Mouse (Mus musculus): ENCODE results near the gene Swi5. TPM values are rescaled to one million over a fixed set of nuclear protein-coding genes. Genes with fewer than 3 reads are reported as not detected.

The Swi5 gene
- polyA plus RNA-seq, 1 experiment from 2014 or later: 531 TPM

DNA sequence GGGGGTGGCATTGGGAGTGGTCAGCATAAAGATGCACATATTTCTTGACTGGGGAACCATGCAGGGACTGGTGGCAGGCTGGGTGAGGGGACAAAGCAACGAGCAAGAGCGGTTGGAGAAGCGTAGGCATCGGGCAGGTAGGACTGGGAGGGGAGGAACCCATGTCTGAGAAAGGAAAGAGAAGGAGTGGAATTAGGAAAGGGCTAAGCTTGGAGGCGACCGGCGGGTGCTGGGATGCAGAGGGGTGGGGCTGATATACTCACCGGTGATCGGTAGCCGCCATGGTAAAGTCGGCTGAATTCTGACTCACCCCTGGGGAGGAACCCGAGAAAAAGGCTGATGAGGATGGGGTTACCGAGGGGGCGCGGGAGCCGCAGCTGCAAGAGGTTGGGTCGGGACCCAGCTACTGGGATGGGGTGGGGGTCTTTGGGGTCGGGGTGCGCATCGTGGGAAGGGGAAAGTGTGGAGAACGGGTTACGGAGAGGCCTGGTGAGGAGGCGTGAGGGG is 488 bp downstream of the Swi5 start, which contains the start of gene Golga2:
Gene Golga2 (plus strand): TSS at position 51 of the 507 bp plus-strand sequence.
- Histone ChIP-seq H3K9me3 (no peaks in the 10 kb centered on the region), H3K4me1 (peaks cover 23% of the 10 kb centered on the region), H3K36me3 (replicated peaks) (peaks cover 45% of the 10 kb centered on the region), H3K4me3 (peak within 1 kb of the TSS; percentile 95), H3K27ac (peak within 1 kb of the TSS; percentile 90), H3K27me3 (ENCODE audit: poor library complexity, severe bottlenecking) (no peaks in the 10 kb centered on the region)
- no peak for DNase-seq (ENCODE audit: extremely low spot score, low spot score)
- WGBS: 1% methylated on average over 23 of the region's 23 CpGs

DNA sequence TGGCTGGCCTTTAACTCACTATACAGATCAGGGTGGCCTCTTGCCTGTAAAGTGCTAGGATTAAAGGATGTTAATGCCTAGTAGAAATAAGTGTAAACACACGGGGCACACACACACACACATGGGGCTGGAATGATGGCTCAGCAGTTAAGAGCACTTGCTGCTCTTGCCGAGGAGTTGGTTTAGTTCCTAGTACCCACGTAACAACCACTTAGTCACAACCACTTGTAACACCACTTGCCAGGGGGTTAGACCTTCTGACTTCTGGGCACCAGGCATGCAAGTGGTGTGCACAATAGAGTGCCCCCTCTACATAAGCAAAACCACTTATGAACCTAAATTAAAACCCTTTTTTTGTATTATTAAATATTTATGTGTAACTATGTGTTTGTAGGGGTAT is 3.9 kb downstream of the Swi5 start:
- DNase-seq (ENCODE audit: extremely low spot score, low spot score): no peak
- no peak overlapping the region for H3K4me3 ChIP-seq
- H3K4me1 ChIP-seq: peaks cover 18% of the 10 kb centered on the region
- H3K9me3 ChIP-seq: no peaks in the 10 kb centered on the region
- WGBS: 97% methylated on average over 3 of the region's 3 CpGs
- peaks cover 72% of the 10 kb centered on the region for H3K36me3 ChIP-seq (replicated peaks)
- no peak overlapping the region for H3K27ac ChIP-seq
- H3K27me3 ChIP-seq (ENCODE audit: poor library complexity, severe bottlenecking): no peaks in the 10 kb centered on the region

DNA sequence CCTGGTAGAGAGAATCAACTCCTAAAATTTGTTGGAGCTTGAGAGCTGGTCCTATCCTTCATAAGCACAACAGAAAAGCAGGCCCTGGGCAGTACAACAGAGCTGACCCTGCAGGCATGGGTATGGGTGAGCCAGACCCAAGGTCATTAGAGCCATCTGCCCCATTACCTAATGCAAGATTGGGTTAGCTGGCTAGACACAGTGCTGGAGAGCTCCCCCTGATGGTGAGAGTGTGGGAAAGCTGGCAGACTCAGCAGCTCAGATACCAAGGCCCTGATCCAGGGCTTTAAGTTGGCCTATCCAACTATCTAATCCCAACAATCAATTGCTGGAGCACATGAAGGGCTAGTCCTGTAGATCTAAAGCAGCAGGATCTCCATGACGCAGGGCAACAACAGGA is 5.1 kb downstream of the Swi5 start:
- DNase-seq (ENCODE audit: extremely low spot score, low spot score): no peak
- 85% methylated on average over 1 of the region's 1 CpGs for WGBS

DNA sequence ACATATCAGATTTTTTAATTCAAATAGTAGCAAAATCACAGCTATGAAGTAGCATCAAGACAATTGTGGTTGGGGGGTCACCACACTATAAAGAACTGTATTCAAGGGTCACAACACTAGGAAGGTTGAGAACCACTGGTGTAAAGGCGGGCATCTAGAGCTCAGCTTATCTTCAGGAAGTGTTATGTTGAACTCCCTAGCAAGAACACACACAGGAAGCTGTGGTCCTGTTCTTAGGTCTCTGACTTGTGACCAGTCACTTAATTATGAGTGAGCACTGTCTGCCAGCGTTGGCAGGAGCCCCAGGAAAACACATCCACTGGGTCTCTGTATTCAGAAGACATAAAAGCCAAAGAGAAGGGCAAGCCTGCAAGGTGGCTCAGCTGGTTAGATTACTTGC is 5.6 kb downstream of the Swi5 start:
- H3K27me3 ChIP-seq (ENCODE audit: poor library complexity, severe bottlenecking): no peaks in the 10 kb centered on the region
- peaks cover 11% of the 10 kb centered on the region for H3K4me1 ChIP-seq
- no peak overlapping the region for H3K4me3 ChIP-seq
- no peak for DNase-seq (ENCODE audit: extremely low spot score, low spot score)
- H3K27ac ChIP-seq: no peak overlapping the region
- WGBS: 94% methylated on average over 2 of the region's 2 CpGs
- no peaks in the 10 kb centered on the region for H3K9me3 ChIP-seq
- peaks cover 89% of the 10 kb centered on the region for H3K36me3 ChIP-seq (replicated peaks)

More for the DNA sequence above, 5.1 kb downstream of the Swi5 start:
- no peaks in the 10 kb centered on the region for H3K9me3 ChIP-seq
- peaks cover 85% of the 10 kb centered on the region for H3K36me3 ChIP-seq (replicated peaks)
- H3K27me3 ChIP-seq (ENCODE audit: poor library complexity, severe bottlenecking): no peaks in the 10 kb centered on the region
- H3K4me1 ChIP-seq: peaks cover 11% of the 10 kb centered on the region
- no peak overlapping the region for H3K27ac ChIP-seq
- H3K4me3 ChIP-seq: no peak overlapping the region

DNA sequence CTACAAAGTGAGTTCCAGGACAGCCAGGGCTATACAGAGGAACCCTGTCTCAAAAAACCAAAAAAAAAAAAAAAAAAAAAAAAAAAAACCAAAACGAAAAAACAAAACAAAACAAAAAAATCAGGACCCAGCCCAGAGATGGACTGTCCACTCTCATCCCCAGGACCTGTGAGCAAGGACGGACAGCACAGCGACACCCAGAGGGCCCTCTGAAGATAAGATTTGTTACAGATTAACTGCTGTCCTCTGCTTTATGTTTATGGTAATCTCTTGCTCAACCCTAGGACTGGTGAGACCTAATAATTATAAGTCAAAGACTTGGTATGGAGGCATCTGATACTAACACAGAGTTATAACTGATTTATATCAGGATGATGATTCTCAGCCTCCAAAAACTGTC is 12.1 kb downstream of the Swi5 start:
- H3K4me3 ChIP-seq: no peak overlapping the region
- H3K4me1 ChIP-seq: no peaks in the 10 kb centered on the region
- no peak for DNase-seq (ENCODE audit: extremely low spot score, low spot score)
- H3K27ac ChIP-seq: no peak overlapping the region
- peaks cover 43% of the 10 kb centered on the region for H3K36me3 ChIP-seq (replicated peaks)
- H3K27me3 ChIP-seq (ENCODE audit: poor library complexity, severe bottlenecking): no peaks in the 10 kb centered on the region
- no peaks in the 10 kb centered on the region for H3K9me3 ChIP-seq
- WGBS: 81% methylated on average over 3 of the region's 3 CpGs

DNA sequence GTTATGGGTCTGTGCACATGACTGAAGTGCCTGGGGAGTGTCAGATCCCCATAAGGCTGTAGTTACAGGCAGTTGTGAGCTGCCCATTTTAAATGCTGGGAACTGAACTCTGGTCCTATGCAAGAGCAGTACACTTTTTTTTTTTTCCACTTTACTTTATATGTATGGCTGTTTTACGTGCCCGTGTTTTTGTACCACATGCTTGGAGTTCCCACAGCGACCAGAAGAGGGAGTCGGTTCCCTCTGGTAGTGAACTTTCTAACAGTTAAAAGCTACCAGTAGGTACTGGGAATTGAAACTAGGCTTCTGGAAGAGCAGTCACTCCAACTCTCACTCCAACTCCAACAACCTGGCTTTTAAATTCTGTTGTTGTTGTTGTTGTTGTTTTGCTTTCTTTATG is 27.2 kb downstream of the Swi5 start:
- peaks cover 20% of the 10 kb centered on the region for H3K4me1 ChIP-seq
- H3K9me3 ChIP-seq: no peaks in the 10 kb centered on the region
- H3K27ac ChIP-seq: no peak overlapping the region
- 22% methylated on average over 4 of the region's 4 CpGs for WGBS
- H3K27me3 ChIP-seq (ENCODE audit: poor library complexity, severe bottlenecking): no peaks in the 10 kb centered on the region
- peak; percentile 24 for DNase-seq (ENCODE audit: extremely low spot score, low spot score)
- H3K4me3 ChIP-seq: 0 out of 2 replicates have a peak overlapping the region, but pooled peaks have one; percentile 90
- peaks cover 30% of the 10 kb centered on the region for H3K36me3 ChIP-seq (replicated peaks)

DNA sequence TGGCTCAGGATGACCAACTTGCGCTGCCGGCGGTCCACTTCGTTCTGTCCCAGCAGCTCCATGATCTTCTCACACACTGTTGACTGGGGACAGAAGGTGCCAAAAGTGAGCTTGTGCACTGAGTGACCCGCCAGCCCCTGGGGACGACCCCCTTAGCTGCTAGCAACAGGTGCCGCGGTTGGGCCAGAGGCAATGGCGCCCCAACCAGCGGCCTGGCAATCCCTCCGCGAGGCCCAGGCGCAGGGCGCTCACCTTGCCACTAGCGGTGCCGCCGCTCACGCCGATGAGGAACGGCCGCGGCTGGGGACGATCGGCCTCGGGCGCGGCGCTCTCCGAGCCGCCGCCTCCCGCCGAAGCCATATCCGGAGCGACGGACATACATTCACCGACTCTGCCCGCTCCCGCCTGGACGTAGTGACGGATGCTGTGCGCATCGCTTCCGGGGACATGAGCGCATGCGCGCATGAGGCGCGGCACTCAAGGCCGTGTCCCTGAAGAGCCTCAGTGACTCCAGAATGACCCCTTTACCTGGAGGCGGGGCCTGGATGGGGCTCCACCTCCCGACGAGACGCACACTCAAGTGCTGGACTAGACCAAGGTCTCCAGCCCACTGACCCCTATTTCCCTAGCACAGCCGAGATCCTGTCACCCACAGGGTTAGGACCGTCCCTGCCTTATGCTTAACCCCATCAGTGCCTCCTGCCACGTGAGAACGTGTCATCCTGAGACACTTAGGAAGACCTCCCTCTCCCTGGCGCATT is 28.0 kb downstream of the Swi5 start, which contains the start of gene Uck1:
Gene Uck1 (minus strand): TSS at position 503 of the 761 bp plus-strand sequence.
- peak; percentile 87 for DNase-seq (ENCODE audit: extremely low spot score, low spot score)
- H3K27me3 ChIP-seq (ENCODE audit: poor library complexity, severe bottlenecking): no peaks in the 10 kb centered on the region
- H3K27ac ChIP-seq: peak within 1 kb of the TSS; percentile 91
- no peaks in the 10 kb centered on the region for H3K9me3 ChIP-seq
- H3K36me3 ChIP-seq (replicated peaks): peaks cover 35% of the 10 kb centered on the region
- WGBS: 2% methylated on average over 58 of the region's 59 CpGs
- H3K4me1 ChIP-seq: peaks cover 20% of the 10 kb centered on the region
- H3K4me3 ChIP-seq: peak within 1 kb of the TSS; percentile 90

DNA sequence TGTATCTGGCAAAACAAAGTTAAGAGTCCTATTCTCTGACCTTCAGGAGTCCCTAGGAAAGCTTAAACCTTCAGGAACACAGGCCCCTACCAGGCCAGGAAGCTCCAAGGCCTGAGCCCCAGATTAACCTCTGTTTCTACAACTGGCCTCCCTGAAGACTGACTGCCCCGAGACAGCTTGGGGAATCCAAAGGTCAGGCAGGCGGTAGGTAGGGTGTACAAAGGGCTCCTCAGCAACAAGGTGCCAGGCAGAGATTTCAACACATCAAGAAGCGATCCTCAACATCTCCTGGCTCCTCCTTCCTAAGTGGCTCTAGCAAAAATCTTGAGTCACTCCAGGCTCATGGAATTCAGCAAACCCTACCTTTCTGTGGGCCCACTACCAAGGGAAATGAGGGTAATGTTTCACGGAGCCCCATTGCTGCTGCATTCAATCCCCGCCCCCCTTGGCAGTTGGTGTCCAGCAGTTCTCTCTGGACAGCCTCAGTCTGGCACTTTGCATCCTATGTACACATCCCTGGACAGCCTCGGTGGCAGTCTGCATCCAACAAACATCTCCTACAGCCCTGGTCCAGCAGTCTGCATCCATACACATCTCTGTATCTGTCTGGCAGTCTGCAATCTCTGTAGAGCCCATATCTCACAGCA is 28.9 kb downstream of the Swi5 start:
- no peaks in the 10 kb centered on the region for H3K9me3 ChIP-seq
- no peak for DNase-seq (ENCODE audit: extremely low spot score, low spot score)
- H3K4me1 ChIP-seq: peaks cover 20% of the 10 kb centered on the region
- H3K27ac ChIP-seq: peak overlapping the region; percentile 91
- no peaks in the 10 kb centered on the region for H3K27me3 ChIP-seq (ENCODE audit: poor library complexity, severe bottlenecking)
- peak overlapping the region; percentile 90 for H3K4me3 ChIP-seq
- H3K36me3 ChIP-seq (replicated peaks): peaks cover 43% of the 10 kb centered on the region
- 67% methylated on average over 6 of the region's 6 CpGs for WGBS

DNA sequence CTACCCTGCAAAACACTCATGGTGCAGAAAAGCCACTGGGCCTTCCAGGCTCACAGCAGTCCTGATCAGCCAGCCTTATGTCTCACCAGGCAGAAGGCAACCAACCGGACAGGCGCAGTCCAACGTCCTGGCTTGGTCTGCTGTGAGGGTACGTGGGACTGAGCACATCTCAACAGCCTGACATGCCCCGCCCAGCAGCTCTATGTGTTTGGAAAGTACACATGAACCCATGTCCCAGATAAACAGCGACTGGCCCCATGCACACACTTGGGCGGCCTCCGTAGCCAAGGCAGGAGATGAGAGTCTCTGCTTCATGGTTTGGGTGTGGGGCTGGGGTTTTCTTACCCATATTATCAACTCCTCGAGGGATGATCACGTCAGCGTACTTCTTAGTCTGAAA is 31.6 kb downstream of the Swi5 start:
- Histone ChIP-seq H3K27ac (no peak overlapping the region), H3K4me3 (no peak overlapping the region), H3K4me1 (peaks cover 20% of the 10 kb centered on the region), H3K9me3 (no peaks in the 10 kb centered on the region), H3K36me3 (replicated peaks) (peaks cover 71% of the 10 kb centered on the region), H3K27me3 (ENCODE audit: poor library complexity, severe bottlenecking) (no peaks in the 10 kb centered on the region)
- DNase-seq (ENCODE audit: extremely low spot score, low spot score): no peak
- WGBS: 93% methylated on average over 11 of the region's 11 CpGs

DNA sequence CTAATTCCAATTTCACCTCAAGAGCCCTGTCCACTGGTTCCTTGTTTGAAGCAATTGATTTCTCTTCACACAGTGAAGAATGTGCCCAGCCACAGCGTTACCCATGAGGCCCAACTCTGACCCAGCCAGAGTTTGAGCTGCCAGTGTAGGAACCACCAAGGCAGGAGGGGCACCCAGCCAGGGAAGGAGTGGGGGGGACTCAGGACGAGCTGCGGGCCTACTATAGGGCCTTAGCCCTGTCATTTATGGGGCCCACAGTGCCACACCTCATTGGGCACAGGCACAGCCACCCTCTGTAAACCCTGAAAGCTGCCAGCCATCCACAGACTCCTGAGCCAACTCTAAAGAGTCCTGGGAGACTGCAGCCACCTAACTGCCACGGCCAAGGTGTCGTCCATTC is 33.3 kb downstream of the Swi5 start:
- DNase-seq (ENCODE audit: extremely low spot score, low spot score): no peak
- no peak overlapping the region for H3K4me3 ChIP-seq
- peaks cover 88% of the 10 kb centered on the region for H3K36me3 ChIP-seq (replicated peaks)
- H3K27me3 ChIP-seq (ENCODE audit: poor library complexity, severe bottlenecking): no peaks in the 10 kb centered on the region
- H3K9me3 ChIP-seq: no peaks in the 10 kb centered on the region
- WGBS: 87% methylated on average over 5 of the region's 5 CpGs
- peaks cover 13% of the 10 kb centered on the region for H3K4me1 ChIP-seq
- no peak overlapping the region for H3K27ac ChIP-seq

DNA sequence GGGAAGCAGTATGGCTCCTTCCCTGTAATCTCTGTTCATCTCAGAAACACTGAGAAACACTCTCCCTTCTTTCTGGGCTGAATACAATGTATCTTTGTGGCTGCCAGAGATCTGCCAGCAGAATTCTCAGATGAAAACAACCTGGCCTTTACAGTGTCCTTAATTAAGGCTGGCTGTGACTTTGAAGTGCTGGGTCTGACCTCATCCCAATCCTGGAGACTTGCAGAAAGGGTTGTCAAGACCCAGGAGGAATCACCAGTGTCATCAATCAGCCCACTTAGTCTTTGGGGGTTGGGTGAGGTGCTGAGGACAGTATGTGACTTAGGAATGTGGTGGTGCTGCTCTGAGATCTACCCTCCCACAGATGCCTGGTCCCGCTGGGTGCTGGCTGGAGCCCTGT is 34.5 kb downstream of the Swi5 start:
- peaks cover under 1% of the 10 kb centered on the region for H3K4me1 ChIP-seq
- H3K9me3 ChIP-seq: no peaks in the 10 kb centered on the region
- H3K27me3 ChIP-seq (ENCODE audit: poor library complexity, severe bottlenecking): no peaks in the 10 kb centered on the region
- peaks cover 97% of the 10 kb centered on the region for H3K36me3 ChIP-seq (replicated peaks)
- no peak overlapping the region for H3K27ac ChIP-seq
- no peak overlapping the region for H3K4me3 ChIP-seq
- no peak for DNase-seq (ENCODE audit: extremely low spot score, low spot score)
- WGBS: 95% methylated on average over 1 of the region's 1 CpGs

DNA sequence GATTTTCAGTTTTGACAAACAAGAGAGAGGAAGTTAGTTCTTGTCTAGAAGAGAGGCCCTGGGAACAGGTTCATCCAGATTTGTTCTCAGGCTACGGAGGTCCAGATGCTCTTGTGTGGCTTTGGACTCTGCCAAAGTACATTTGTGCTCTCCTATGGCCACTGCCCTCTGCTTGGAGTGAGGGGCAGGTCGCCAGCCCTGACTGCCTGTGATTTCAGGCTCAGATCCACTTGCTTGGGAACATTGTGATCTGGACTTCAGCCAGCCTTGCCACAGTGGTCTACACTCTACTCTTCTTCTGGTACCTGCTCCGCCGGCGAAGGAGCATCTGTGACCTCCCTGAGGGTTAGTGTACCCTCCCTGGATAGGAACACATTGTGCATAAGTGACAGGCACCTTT is 35.2 kb downstream of the Swi5 start:
- Histone ChIP-seq H3K27ac (no peak overlapping the region), H3K36me3 (replicated peaks) (peaks cover 97% of the 10 kb centered on the region), H3K4me1 (no peaks in the 10 kb centered on the region), H3K9me3 (no peaks in the 10 kb centered on the region), H3K27me3 (ENCODE audit: poor library complexity, severe bottlenecking) (no peaks in the 10 kb centered on the region), H3K4me3 (no peak overlapping the region)
- WGBS: 95% methylated on average over 5 of the region's 5 CpGs
- DNase-seq (ENCODE audit: extremely low spot score, low spot score): no peak

Measured in forebrain, embryonic 10.5 days (tissue).